Mouse (Mus musculus): Measurements from ENCODE around the gene Gm5565.
"Not testable (repeated sequence)": the region's sequence is repeated elsewhere in the genome, so short reads cannot be mapped to it uniquely, and the experiment has no call there.

The Gm5565 gene

GRCm38 (mm10) chr5:146160439-146160838 lies at the start of gene Gm5565:
Gene Gm5565 (minus strand): TSS chr5:146160539.
- DNase-seq (ENCODE audit: low spot score) = not testable (repeated sequence)

GRCm38 (mm10) chr5:146205537-146205936 lies 45.2 kb upstream of the Gm5565 start:
- DNase-seq (ENCODE audit: low spot score) = no peak

GRCm38 (mm10) chr5:146203921-146204320 lies 43.6 kb upstream of the Gm5565 start:
- DNase-seq (ENCODE audit: low spot score) = no peak

- DNase-seq (ENCODE audit: low spot score) = no peak
Measured at GRCm38 (mm10) chr5:146200580-146200979, 40.2 kb upstream of the Gm5565 start.

GRCm38 (mm10) chr5:146199540-146199939 lies 39.2 kb upstream of the Gm5565 start:
- DNase-seq (ENCODE audit: low spot score) = no peak

GRCm38 (mm10) chr5:146199073-146199472 lies 38.7 kb upstream of the Gm5565 start:
- DNase-seq (ENCODE audit: low spot score) = no peak

GRCm38 (mm10) chr5:146193360-146193759 lies 33.0 kb upstream of the Gm5565 start:
- DNase-seq (ENCODE audit: low spot score) = no peak

- DNase-seq (ENCODE audit: low spot score) = no peak
Measured at GRCm38 (mm10) chr5:146190501-146191269, 30.3 kb upstream of the Gm5565 start.

GRCm38 (mm10) chr5:146190093-146190492 lies 29.8 kb upstream of the Gm5565 start:
- DNase-seq (ENCODE audit: low spot score) = no peak

GRCm38 (mm10) chr5:146188712-146189111 lies 28.4 kb upstream of the Gm5565 start:
- no peak for DNase-seq (ENCODE audit: low spot score)

- no peak for DNase-seq (ENCODE audit: low spot score)
Measured at GRCm38 (mm10) chr5:146188144-146188543, 27.8 kb upstream of the Gm5565 start.

GRCm38 (mm10) chr5:146187441-146187840 lies 27.1 kb upstream of the Gm5565 start:
- peak; percentile 43 for DNase-seq (ENCODE audit: low spot score)

GRCm38 (mm10) chr5:146185204-146185603 lies 24.9 kb upstream of the Gm5565 start, which contains the start of gene 1700001J03Rik:
Gene 1700001J03Rik (minus strand): TSS chr5:146185304.
- not testable (repeated sequence) for DNase-seq (ENCODE audit: low spot score)

GRCm38 (mm10) chr5:146172744-146173143 lies 12.4 kb upstream of the Gm5565 start:
- not testable (repeated sequence) for DNase-seq (ENCODE audit: low spot score)

- not testable (repeated sequence) for DNase-seq (ENCODE audit: low spot score)
Measured at GRCm38 (mm10) chr5:146170621-146171020, 10.3 kb upstream of the Gm5565 start, which contains the start of gene Gm6309. Gene Gm6309 (minus strand): TSS chr5:146170721.

GRCm38 (mm10) chr5:146158326-146158725 lies 2.0 kb downstream of the Gm5565 start:
- DNase-seq (ENCODE audit: low spot score) = not testable (repeated sequence)

GRCm38 (mm10) chr5:146150454-146150853 lies 9.9 kb downstream of the Gm5565 start:
- DNase-seq (ENCODE audit: low spot score) = no peak

GRCm38 (mm10) chr5:146147903-146148302 lies 12.4 kb downstream of the Gm5565 start:
- no peak for DNase-seq (ENCODE audit: low spot score)
